Mouse (Mus musculus) left cerebral cortex, postnatal 36 days (tissue): Measurements from ENCODE around the gene Sema5b. TPM values are rescaled to one million over a fixed set of nuclear protein-coding genes. Genes with fewer than 3 reads are reported as not detected.
A peak's percentile ranks its signal among the peaks of the same experiment; 100 is the strongest.
"Not testable (repeated sequence)": the region's sequence is repeated elsewhere in the genome, so short reads cannot be mapped to it uniquely, and the experiment has no call there.

Source experiments
- DNase-seq, 2 experiments: peaks; one replicate each; pipeline ENCODE4 v3.0.0; 2021 to 2022; ENCODE audit warnings: low spot score in 2 of 2, mixed read lengths in 1 of 2
- intact Hi-C: fragments of 180-260 bp; cut with DNase I; formaldehyde crosslinking; loops from one replicate; pipeline ENCODE4 v1.15.1; 2025
- total RNA-seq, 2 experiments: library from RNA; stranded (reverse); gene quantifications; 2 replicates each; pipeline ENCODE4 v1.2.3; 2021

Gene Sema5b
- total RNA-seq, 2 experiments from 2014 or later, result 12.7 to 20.4 TPM

DNA sequence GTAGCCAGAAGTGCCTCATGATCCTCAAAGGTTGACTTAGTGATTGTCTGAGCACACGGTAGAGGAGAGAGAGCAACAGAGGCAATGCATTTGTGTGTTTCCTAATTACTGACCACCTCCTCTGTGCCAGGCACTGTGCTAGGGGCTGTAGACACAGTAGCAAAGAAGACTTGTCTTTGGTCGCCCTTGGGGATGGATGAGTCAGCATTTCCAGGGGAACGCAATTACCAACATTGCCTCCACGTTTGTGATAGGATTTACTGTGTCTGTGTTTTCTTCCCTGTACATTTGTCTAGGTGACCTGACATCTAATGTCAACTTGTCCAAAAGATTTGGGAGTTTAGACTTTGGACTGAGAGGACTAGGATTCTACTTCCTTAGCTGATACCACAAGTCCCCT lies 4.8 kb downstream of the Sema5b start:
- DNase-seq, result no peak
- intact Hi-C loops, result no loop called here

DNA sequence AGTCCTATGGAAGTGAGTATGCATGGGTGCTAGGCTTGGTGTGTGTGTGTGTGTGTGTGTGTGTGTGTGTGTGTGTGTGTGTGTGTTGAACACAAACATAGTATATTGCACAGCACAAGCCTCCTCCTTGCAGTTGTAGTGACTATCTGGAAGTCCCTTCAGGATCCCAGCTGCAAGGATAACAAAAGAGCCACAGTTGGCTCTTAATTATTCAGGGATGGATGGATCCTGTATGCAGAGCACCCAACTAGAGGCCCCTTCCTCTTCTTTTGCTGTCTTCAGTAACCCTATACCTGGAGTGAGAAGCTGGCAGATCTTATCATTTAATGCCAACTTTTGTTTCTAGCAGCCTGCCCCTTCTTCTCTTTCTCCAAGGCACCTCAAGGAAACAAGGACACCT lies 7.0 kb downstream of the Sema5b start:
- no peak for DNase-seq
- intact Hi-C loops, result no loop called here

DNA sequence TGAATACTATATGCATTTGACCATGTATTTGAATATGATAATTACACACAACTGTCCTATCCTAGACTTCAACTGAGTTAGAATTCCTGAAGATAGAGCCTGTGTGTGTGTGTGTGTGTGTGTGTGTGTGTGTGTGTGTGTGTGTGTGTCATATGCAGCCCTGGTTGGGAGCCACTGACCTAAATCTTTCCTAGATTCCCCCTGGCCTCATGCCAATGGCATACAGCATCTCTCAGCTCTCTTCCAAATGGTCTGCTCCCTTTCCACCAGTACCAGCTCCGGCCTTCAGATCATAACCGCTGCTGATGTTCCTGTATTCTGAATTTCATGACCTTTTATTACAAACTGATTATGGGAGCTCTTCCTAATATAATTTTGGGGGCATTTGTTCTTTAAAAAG lies 8.4 kb downstream of the Sema5b start:
- intact Hi-C loops, result no loop called here
- no peak for DNase-seq

DNA sequence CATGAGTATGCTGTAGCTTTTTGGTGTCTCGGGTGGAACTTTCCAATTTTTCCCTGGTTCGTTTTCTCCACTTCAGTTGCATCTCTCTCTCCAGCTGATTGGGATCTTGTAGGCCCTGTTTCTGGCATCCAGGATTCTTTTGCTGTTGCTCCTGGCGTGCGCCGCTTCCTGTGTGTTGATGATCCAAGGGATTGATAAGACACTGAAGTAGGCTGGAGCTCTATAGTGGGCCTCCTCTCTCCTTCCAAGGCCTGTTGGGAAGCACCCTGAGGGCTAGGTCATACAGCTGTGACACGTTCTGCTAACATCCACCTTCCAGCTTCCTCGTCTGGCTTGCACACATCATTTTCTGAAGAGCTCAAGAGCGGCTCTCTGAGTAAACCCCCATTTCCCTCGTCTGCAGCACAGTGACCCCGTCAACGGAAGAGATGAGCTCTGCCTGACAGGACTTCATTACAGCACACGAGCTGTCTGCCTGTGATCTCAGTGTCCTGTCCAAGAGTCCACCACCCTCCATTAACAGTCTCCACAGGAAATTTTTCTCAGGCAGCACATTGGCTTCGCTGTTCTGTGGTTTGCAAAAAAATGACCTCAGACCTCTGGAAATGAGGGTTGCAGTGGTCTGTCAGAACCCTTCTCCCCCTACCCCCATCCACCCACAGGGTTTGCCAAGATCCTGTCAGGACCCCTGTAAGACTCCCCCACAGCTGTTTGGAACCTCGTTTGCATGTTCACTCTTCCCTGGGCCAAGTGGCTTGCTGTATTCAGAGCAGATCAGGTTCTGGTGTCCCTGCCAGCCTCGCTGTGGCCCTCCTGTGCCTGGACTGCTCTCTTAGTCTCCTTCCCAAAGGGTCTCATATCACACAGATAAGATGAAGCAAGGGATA lies 14.9 kb downstream of the Sema5b start:
- intact Hi-C loops, result no loop called here
- no peak for DNase-seq

DNA sequence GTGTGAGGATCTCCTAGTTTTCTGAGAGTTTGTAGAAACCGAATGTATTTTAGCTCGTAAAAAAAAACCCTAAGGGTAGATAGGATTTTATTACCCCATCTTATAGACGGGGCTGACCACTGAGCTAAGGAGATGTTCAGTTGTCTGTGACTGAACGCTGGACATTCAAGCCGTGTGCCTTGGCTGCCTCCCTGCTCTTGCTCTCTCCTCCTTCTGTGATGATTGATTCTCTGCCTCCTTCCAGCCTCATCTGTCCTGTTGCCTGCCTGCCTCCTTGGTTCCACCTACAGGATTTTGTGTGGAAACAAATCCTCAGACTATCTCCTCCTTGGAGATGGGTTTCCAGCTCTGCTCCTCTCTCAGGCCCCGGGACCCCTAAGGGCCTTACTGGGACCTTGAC lies 16.1 kb downstream of the Sema5b start:
- intact Hi-C loops, result no loop called here
- DNase-seq, result no peak

DNA sequence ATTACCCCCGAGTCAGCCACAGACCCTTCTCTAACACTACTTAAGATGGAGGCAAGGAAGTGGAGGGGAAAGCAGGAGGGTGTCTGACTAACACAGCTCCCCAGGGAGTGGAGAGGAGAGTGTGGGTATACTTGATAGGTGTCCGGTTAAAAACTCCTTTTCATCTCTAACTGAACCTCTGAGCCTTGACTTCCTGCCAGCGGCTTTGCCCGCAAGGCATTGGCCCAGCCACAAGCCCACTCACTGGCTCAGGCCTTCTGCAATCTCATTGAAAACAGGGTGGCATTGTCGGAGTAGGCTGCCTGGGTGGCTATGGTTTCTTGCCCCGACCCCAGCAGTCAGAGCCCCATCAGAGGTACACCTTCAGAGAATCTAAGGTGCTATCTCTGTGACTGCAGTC lies 20.6 kb downstream of the Sema5b start:
- DNase-seq, result no peak
- intact Hi-C loops, result no loop called here

DNA sequence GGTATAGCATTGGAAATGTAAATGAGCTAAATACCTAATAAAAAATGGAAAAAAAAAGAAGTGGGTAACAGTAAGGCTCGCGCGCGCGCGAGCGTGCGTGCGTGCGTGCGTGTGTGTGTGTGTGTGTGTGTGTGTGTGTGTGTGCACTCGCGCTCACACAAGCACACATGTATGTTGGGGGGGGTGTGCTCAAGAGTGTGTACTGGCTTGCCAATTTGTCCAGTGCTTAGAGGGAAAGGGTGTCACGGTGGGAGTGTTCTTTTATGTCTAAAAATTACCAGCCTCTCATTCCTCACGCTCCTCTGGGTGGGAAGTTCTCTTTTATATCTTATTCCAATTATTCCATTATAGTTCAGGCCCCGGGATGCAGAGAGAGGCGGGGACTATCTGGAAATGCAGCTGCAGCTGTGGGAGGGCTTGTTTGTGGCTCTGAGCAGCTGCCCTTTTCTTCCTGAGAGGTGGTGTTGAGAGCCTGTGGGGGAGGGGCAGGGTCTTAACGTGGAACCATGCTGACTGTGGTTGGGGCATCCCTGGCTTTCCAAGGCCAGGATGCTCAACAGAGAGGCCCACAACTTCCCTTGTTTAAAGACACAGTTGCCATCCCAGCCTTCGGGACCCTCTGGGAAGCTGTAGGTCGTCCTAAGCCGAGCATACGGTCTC lies 23.4 kb downstream of the Sema5b start:
- DNase-seq, result no peak
- intact Hi-C loops, result no loop called here

DNA sequence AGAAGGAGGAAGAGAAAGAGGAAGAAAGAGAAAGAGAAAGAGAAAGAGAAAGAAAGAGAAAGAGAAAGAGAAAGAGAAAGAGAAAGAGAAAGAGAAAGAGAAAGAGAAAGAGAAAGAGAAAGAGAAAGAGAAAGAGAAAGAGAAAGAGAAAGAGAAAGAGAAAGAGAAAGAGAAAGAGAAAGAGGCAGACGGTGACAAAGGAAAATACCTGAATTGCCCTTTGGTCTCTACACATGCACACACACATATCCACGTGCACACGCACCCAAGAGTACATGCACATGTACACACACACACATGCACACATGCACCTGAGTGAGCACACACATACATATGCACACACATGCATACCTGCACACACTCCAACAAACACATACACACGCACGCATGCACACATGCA lies 24.7 kb downstream of the Sema5b start:
- intact Hi-C loops, result not testable (repeated sequence)

DNA sequence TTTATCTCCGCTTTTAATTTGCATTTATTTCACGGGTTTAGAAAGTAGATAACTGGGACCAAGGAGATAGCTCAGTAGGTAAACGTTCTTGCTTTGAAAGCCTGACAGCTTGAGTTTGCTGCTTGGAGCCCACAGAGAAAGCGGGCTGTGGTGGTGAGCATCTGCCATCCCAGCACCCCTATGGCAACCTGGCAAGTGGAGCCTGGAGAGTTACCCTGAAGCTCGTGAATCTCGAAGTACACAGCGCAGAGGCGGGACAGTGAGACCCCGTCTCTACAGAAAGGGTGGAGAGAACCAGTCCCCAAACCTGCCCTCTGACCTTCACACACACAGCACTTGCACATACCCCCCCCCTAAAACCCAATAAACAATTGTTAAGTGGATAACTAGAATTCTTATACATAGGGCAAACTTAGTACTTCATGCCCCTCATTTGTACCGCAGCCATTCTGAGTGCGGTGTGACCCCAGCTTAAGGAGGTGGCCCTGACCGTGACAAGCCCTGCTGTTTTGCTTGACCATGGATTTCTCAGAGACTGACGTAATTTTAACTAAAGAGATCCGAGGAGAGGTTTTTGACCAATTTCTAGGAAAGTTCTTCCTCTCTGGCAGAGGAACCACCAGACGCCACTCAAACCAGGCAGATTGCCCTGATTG lies 27.4 kb downstream of the Sema5b start:
- intact Hi-C loops, result no loop called here
- DNase-seq, result no peak

More for the DNA sequence above, 24.7 kb downstream of the Sema5b start:
- DNase-seq, result not testable (repeated sequence)

DNA sequence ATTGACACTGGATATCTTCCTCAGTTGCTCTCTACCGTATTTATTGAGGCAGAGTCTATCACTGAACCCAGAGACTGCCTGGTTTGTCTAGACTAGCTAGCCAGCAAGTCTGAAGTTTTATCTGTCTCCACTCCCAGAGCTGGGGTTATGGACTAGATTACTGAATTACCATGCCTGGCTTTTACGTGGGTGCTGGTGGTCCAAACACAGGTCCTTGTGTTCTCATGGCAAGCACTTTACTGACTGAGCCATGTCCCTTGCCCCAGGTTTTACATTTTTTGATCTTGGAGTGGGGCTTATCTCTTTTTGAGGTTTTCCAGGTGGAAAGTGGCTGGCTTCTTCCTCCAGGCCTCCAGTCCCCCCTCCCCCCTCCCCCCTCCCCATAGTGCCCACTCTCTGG lies 28.4 kb downstream of the Sema5b start:
- no peak for DNase-seq
- intact Hi-C loops, result no loop called here

DNA sequence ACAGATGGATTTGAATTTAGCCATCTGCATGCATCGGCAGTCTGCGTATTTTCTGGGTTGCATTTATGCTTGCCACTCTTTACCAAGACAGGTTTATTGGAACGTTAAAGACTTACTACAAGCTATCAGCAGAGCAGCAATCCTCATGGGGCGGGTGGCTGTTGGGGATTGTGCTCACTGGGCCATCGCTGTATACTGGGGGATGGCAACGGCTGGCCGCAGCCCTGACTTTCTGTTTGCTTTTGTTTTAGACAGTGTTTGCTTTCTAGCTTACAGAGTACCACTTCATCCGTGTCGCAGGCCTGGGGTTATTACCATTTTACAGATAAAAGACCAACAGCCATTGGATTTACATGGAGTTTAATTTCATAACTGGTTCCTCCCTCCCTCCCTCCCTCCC lies 28.8 kb downstream of the Sema5b start:
- DNase-seq, result no peak
- intact Hi-C loops, result no loop called here

DNA sequence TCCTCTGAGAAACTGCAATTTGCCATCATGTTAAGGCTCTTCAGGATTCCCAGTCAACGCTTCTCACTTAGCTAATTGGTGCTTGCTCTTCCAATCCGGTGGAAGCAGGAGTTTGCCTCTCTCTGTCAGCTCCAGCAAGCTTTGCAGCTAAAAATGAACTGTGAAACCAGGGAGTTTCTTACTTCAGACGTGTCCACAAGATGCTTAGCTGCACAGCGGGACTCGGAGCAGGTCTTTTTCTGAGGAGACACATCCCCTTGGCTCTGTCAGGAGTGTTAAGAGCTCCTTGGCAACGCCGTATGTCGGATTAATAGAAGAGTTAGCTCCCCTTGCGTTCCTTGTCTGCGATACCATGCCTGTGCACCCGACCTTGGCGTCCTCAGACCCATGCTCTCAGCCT lies 29.7 kb downstream of the Sema5b start:
- intact Hi-C loops, result no loop called here
- peak; percentile 9 to 18 for DNase-seq

DNA sequence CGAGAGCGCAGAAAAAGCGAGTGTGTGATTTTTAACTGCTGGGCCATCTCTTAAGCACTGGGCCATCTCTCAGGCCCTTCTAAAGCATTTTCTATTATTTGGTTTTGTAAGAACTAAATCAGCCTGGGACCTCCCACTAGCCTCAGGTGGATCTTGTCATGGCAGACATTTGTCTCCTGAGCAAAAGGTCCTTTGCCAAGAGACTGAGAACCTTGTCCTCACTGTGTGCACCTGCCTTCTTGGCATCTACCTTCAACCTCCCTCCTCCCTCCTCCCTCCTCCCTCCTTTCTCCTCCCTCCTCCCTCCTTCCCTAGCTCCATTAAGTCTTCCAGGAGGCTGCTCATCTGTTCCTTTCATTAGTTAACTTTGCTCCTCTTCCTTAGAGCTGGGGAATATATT lies 32.6 kb downstream of the Sema5b start:
- intact Hi-C loops, result no loop called here
- no peak for DNase-seq

DNA sequence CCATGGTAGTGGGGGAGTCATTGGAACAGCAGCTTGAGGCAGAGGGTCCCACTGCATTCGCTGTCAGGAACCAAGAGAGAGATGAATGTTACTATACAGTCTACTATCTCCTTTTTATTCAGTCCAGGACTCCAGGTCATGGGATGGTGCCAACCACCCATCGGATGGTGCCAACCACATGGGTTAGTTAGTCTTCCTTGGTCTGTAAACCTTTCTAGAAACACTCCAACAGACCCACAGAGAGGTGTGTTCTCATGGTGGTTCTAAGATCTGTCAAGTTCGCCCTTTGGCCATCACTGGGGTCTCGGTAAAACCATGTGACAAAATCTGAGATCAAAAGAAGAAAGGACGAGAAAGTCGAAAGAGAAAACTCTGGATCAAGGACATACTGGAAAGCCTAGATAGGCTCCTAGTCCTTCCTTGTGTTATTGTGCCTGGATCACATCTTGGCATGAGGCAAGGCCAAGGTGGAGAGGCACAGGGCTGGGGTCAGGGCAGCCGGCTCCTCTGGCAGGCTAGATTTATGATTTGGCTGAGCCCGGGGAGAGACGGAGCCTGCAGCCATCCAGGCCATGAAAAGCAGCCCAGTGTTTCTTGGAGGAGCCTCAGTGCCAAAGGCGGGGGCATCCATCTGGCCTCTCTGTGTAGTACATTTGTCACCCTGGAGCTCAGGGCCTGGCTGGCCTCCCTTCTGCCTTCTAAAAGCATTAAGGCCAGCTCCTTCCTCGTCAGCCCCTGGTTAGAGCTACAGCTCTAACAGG lies 36.4 kb downstream of the Sema5b start:
- DNase-seq, result no peak
- intact Hi-C loops, result no loop called here

DNA sequence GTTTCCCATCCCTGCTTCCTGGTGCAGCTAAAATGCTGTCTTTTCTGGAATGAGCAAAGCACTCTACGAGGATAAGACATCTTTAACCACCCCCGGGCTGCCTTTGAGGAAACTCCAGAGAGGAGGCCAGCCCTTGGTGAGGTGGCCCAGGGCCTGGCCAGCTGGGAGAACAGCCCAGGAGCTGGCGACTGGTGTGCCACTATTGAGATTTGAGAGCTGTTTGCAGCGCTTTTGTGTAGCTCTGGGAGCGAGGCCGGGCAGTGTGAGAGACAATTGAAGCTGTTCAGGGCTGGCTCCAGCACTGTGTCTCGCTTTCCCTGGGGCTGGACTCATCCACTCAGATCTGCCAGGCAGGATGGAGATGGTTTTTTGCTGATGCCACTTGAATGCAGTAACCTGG lies 40.4 kb downstream of the Sema5b start:
- peak; percentile 35 to 38 for DNase-seq
- intact Hi-C loops, result no loop called here

DNA sequence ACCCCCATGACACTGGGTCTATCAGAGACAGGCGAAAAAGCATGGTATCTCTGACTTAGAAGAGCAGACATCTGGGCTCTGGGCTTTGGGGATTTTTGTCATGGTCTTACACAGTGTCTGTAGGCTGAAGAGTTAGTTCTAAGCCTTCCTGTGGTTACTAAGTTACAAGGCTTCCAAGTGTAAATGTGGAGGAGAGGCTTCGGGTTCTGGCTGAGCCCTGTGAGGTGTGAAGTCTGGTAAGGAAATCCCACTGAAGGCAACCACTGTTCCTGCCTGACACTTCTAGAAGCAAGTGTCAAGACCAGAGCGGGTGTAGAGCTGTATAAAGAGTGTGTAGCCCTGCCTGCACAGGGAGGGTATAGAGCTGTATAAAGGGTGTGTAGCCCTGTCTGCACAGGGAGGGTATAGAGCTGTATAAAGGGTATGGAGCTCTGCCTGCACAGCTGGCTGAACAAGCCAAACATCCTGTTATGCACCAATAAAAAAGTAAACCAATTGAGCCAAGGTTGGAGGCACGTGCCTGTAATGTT lies 42.7 kb downstream of the Sema5b start:
- DNase-seq, result no peak
- intact Hi-C loops, result no loop called here

DNA sequence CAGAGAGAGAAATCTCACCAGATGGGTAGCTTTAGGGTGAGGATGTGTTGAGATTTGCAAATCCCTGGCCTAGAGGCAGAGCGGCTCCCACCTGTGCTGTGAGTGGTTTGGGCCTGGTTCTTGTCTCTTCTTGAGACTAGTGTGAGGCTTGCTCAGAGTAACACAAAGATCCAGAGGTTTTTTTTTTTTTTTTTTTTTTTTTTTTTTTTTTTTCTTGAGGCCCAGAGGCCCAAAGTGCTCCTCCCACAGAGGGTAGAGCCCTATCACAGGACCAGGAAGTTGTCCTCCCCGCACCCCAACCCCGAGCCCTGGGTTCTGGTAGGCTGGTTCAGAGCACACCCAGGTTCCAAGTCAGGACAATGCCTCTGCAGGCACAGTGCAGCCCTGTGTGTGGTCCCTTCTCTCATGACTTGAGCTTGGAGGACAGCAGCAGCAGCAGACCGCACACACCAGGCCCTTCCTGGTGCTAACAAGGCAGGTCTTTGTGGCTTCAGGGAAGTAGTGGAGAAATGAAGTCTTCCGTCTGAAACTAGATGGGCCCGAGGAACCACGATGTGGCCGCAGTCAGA lies 44.3 kb downstream of the Sema5b start:
- no peak for DNase-seq
- intact Hi-C loops, result no loop called here

DNA sequence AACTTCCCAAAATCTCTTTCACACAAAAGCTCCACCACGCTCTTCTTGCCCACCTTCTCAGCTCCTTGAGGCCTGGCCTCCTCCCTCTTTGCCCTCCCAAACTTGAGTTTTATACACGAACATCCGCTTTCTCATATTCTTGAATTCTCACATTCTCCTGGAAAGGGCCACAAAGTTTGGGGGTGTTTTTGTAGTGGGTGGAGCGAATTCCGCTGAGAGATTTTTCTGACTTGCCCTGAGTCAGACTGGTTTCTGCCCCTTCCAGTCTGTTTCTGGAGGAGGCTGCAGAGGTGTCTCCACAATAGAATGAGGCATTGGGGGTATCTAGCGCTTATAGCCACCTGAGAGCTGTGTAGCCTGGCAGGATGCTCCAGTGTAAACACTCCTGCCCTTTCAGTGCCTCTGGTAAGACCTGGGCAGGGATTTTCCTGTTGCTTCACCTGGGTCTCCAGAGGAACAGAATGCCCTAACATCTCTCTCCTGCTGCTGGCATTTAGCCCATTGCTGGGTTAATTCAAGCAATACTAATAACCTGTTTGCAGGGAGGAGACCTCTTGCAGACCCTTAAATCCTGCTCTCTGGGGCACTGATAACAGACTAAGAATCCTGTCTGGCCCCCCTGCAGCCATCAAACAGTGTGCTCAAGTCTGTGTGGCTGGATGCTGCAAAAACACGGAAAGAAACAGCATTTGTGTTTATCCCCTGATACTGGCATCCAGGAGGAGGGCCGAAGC lies 46.3 kb downstream of the Sema5b start:
- DNase-seq, result no peak

More for the DNA sequence above, 46.3 kb downstream of the Sema5b start:
- intact Hi-C loops, result no loop called here
